Mouse (Mus musculus) liver, postnatal 0 days (tissue): ENCODE data around the gene Tex13b. TPM values are rescaled to one million over a fixed set of nuclear protein-coding genes. Genes with fewer than 3 reads are reported as not detected.
"Not testable (repeated sequence)": the region's sequence is repeated elsewhere in the genome, so short reads cannot be mapped to it uniquely, and the experiment has no call there.

ENCODE experiments used
- ATAC-seq: fragments of 200-750 bp; cut with Nextera tagmentation; 2 replicates; pipeline ENCODE4 v1.8.0; 2017; ENCODE audit warnings: mild to moderate bottlenecking, moderate library complexity
- DNase-seq: peaks from one replicate; pipeline ENCODE4 v3.0.0-alpha.2; 2016
- H3K27ac ChIP-seq: fragments of 300-500 bp; sonication (generic); 2 replicates; pipeline ENCODE4 v1.5.1; 2014; ENCODE audit warnings: antibody characterized with exemption, moderate library complexity, mild to moderate bottlenecking, low read depth
- H3K27me3 ChIP-seq: fragments of 300-500 bp; sonication (generic); 2 replicates; pipeline ENCODE4 v1.6.1; 2014; ENCODE audit warnings: low read length, control low read depth, mixed read lengths; ENCODE audit not compliant: insufficient read depth
- H3K36me3 ChIP-seq: fragments of 300-500 bp; sonication (generic); replicated peaks from 2 replicates; pipeline ENCODE4 v1.6.1; 2014; ENCODE audit warnings: mild to moderate bottlenecking, control low read depth, low read length, moderate library complexity, mixed read lengths; ENCODE audit not compliant: insufficient read depth
- H3K4me1 ChIP-seq: fragments of 300-500 bp; sonication (generic); 2 replicates; pipeline ENCODE4 v1.6.1; 2014; ENCODE audit warnings: antibody characterized with exemption, mild to moderate bottlenecking, control low read depth; ENCODE audit not compliant: insufficient read depth
- H3K4me2 ChIP-seq: fragments of 300-500 bp; sonication (generic); 2 replicates; pipeline ENCODE4 v1.6.1; 2014; ENCODE audit warnings: low read depth, mild to moderate bottlenecking, low read length, moderate library complexity, mixed read lengths
- H3K4me3 ChIP-seq: fragments of 300-500 bp; sonication (generic); 2 replicates; pipeline ENCODE4 v1.5.1; 2014; ENCODE audit warnings: low read depth, low read length
- H3K9ac ChIP-seq: fragments of 300-500 bp; sonication (generic); replicated peaks from 2 replicates; pipeline ENCODE4 v1.6.1; 2014; ENCODE audit warnings: mild to moderate bottlenecking, moderate library complexity
- H3K9me3 ChIP-seq: fragments of 300-500 bp; sonication (generic); 2 replicates; pipeline ENCODE4 v1.6.1; 2016; ENCODE audit warnings: mild to moderate bottlenecking, control low read depth, low read length, mixed read lengths
- CTCF ChIP-seq: sonication (generic); IDR thresholded peaks from 2 replicates; pipeline ENCODE4 v1.5.1; 2016; ENCODE audit warnings: antibody characterized with exemption, low read depth
- EP300 ChIP-seq: IDR thresholded peaks from 2 replicates; pipeline ENCODE4 v1.6.1; 2016; ENCODE audit warnings: antibody characterized with exemption, low read depth, mild to moderate bottlenecking
- WGBS: fragments of 180-500 bp; shearing (Covaris S2); extraction: QIAGEN DNeasy Blood & Tissue Kit; methylation state at CpG from one replicate; pipeline ENCODE4 v1.1.7; 2014; ENCODE audit not compliant: insufficient replicate concordance; 5-methylcytosine and 5-hydroxymethylcytosine counted together
- polyA plus RNA-seq: library from polyadenylated mRNA; unstranded; fragments of >200 nt; fragmentation: Nextera tagmentation; extraction: Ambion mirVana; gene quantifications from 2 replicates; pipeline ENCODE4 v1.2.1, GENCODE M21; 2015

The Tex13b gene
- polyA plus RNA-seq: not detected in 2 replicates

GRCm38 (mm10) chrX:140813312-140814006, at the start of gene Tex13b:
Gene Tex13b, minus strand, starts transcription at chrX:140813433.
- 89% methylated on average over 22 of the region's 22 CpGs for WGBS
- Histone ChIP-seq H3K4me1 (no peaks in the 10 kb centered on the region), H3K27ac (no peak within 1 kb of the TSS), H3K36me3 (no peaks in the 10 kb centered on the region), H3K9ac (no peak within 1 kb of the TSS), H3K27me3 (peaks cover 3% of the 10 kb centered on the region; the same call in 1 of the 2 replicates), H3K4me3 (no peak within 1 kb of the TSS), H3K4me2 (no peak within 1 kb of the TSS), H3K9me3 (no peaks in the 10 kb centered on the region)
- ATAC-seq (no peak), DNase-seq (no peak)
- TF ChIP-seq CTCF (no peak), EP300 (no peak)

GRCm38 (mm10) chrX:140862760-140863159, 49.5 kb upstream of the Tex13b start:
- no peak for TF ChIP-seq CTCF
- no peak for TF ChIP-seq EP300
- Histone ChIP-seq H3K4me2 (no peak overlapping the region), H3K9me3 (no peaks in the 10 kb centered on the region), H3K27ac (no peak overlapping the region), H3K4me1 (no peaks in the 10 kb centered on the region), H3K9ac (no peak overlapping the region), H3K27me3 (no peaks in the 10 kb centered on the region), H3K36me3 (no peaks in the 10 kb centered on the region), H3K4me3 (no peak overlapping the region)
- ATAC-seq (no peak), DNase-seq (no peak)
- WGBS: 81% methylated on average over 6 of the region's 6 CpGs

GRCm38 (mm10) chrX:140857445-140857844, 44.2 kb upstream of the Tex13b start:
- Histone ChIP-seq H3K4me1 (no peaks in the 10 kb centered on the region), H3K36me3 (no peaks in the 10 kb centered on the region), H3K27me3 (no peaks in the 10 kb centered on the region), H3K27ac (no peak overlapping the region), H3K9me3 (no peaks in the 10 kb centered on the region), H3K4me2 (no peak overlapping the region), H3K4me3 (no peak overlapping the region), H3K9ac (no peak overlapping the region)
- TF ChIP-seq CTCF: peak; percentile 49
- no peak for TF ChIP-seq EP300
- 34% methylated on average over 2 of the region's 2 CpGs for WGBS
- ATAC-seq (no peak), DNase-seq (no peak)

- not testable (repeated sequence) for H3K9ac ChIP-seq, H3K27me3 ChIP-seq, DNase-seq, H3K4me3 ChIP-seq, H3K4me1 ChIP-seq, H3K4me2 ChIP-seq, ATAC-seq, H3K27ac ChIP-seq, H3K9me3 ChIP-seq, H3K36me3 ChIP-seq
- 61% methylated on average over 5 of the region's 5 CpGs for WGBS
These were observed 43.8 kb upstream of the Tex13b start for GRCm38 (mm10) chrX:140857040-140857439.

- DNase-seq: no peak
- H3K9ac ChIP-seq: no peak overlapping the region
- H3K27ac ChIP-seq: no peak overlapping the region
- no peaks in the 10 kb centered on the region for H3K36me3 ChIP-seq
- no peaks in the 10 kb centered on the region for H3K4me1 ChIP-seq
- no peak overlapping the region for H3K4me3 ChIP-seq
- ATAC-seq: no peak
- 63% methylated on average over 3 of the region's 3 CpGs for WGBS
- H3K9me3 ChIP-seq: no peaks in the 10 kb centered on the region
- H3K27me3 ChIP-seq: no peaks in the 10 kb centered on the region
- TF ChIP-seq CTCF (no peak), EP300 (no peak)
- H3K4me2 ChIP-seq: no peak overlapping the region
These were observed 41.3 kb upstream of the Tex13b start for GRCm38 (mm10) chrX:140854561-140854960.

- H3K36me3 ChIP-seq, H3K4me1 ChIP-seq, ATAC-seq, H3K27me3 ChIP-seq, H3K4me2 ChIP-seq, DNase-seq, H3K4me3 ChIP-seq, H3K27ac ChIP-seq, H3K9me3 ChIP-seq, H3K9ac ChIP-seq: not testable (repeated sequence)
- 40% methylated on average over 1 of the region's 1 CpGs for whole genome bisulfite sequencing
- TF ChIP-seq CTCF: peak; percentile 59
These were observed 32.2 kb upstream of the Tex13b start for GRCm38 (mm10) chrX:140845401-140845800.

GRCm38 (mm10) chrX:140839887-140840286, 26.7 kb upstream of the Tex13b start:
- Histone ChIP-seq H3K36me3 (no peaks in the 10 kb centered on the region), H3K27ac (no peak overlapping the region), H3K9ac (no peak overlapping the region), H3K4me3 (no peak overlapping the region), H3K4me2 (no peak overlapping the region), H3K27me3 (no peaks in the 10 kb centered on the region), H3K9me3 (no peaks in the 10 kb centered on the region), H3K4me1 (no peaks in the 10 kb centered on the region)
- TF ChIP-seq EP300: no peak
- no peak for TF ChIP-seq CTCF
- 62% methylated on average over 4 of the region's 4 CpGs for WGBS
- ATAC-seq (no peak), DNase-seq (no peak)
